Mouse (Mus musculus) MEL (cell line): ENCODE data around the gene Fam204a. TPM values are rescaled to one million over a fixed set of nuclear protein-coding genes. Genes with fewer than 3 reads are reported as not detected.

Experiments used
- DNase-seq: peaks from one replicate; pipeline ENCODE4 v3.0.0; 2011; ENCODE audit warnings: low read depth, low spot score
- H3K27ac ChIP-seq: 2 replicates; pipeline ENCODE4 v1.5.1; 2012; ENCODE audit warnings: low read depth, mild to moderate bottlenecking, control low read depth, low read length, moderate library complexity; ENCODE audit not compliant: control insufficient read depth
- H3K27me3 ChIP-seq, 2 experiments: fragments of 150-350 bp in 1 of 2; sonication (generic) in 1 of 2; 2 replicates each; pipeline ENCODE4 v1.6.1; 2012; ENCODE audit warnings: low read length in 2 of 2, mild to moderate bottlenecking in 2 of 2, improper control_type of control experiment in 1 of 2, moderate library complexity in 1 of 2; ENCODE audit not compliant: insufficient read depth in 2 of 2, control insufficient read depth in 1 of 2
- H3K36me3 ChIP-seq, 2 experiments: 2 replicates each; pipeline ENCODE4 v1.6.1; 2012 to 2014; ENCODE audit warnings: low read length in 2 of 2, improper control_type of control experiment in 1 of 2, inconsistent platforms in 1 of 2, mild to moderate bottlenecking in 1 of 2; ENCODE audit not compliant: insufficient read depth in 2 of 2, control insufficient read depth in 1 of 2
- H3K4me1 ChIP-seq, 2 experiments: fragments of 150-350 bp in 1 of 2; sonication (generic) in 1 of 2; 2 replicates each; pipeline ENCODE4 v1.6.1; 2012; ENCODE audit warnings: low read length in 2 of 2, improper control_type of control experiment in 1 of 2, mild to moderate bottlenecking in 1 of 2; ENCODE audit not compliant: insufficient read depth in 2 of 2, control insufficient read depth in 1 of 2
- H3K4me3 ChIP-seq, 2 experiments: fragments of 150-350 bp in 1 of 2; sonication (generic) in 1 of 2; 2 replicates each; pipeline ENCODE4 v1.5.1; 2012; ENCODE audit warnings: low read depth in 2 of 2, low read length in 2 of 2, mild to moderate bottlenecking in 2 of 2, moderate library complexity in 2 of 2, control low read depth in 1 of 2, improper control_type of control experiment in 1 of 2; ENCODE audit not compliant: control insufficient read depth in 1 of 2, insufficient read depth in 1 of 2
- H3K79me2 ChIP-seq: 2 replicates; pipeline ENCODE4 v1.6.1; 2012; ENCODE audit warnings: mild to moderate bottlenecking, low read length, moderate library complexity; ENCODE audit not compliant: control insufficient read depth, poor library complexity, insufficient read depth
- H3K9ac ChIP-seq: 2 replicates; pipeline ENCODE4 v1.6.1; 2012; ENCODE audit warnings: low read depth, mild to moderate bottlenecking, control low read depth, low read length, moderate library complexity; ENCODE audit not compliant: control insufficient read depth, poor library complexity, severe bottlenecking
- H3K9me3 ChIP-seq: fragments of 150-350 bp; sonication (generic); replicated peaks from 2 replicates; pipeline ENCODE4 v1.6.1; 2012; ENCODE audit warnings: mild to moderate bottlenecking, low read length, improper control_type of control experiment, moderate library complexity; ENCODE audit not compliant: insufficient read depth
- BHLHE40 ChIP-seq: IDR thresholded peaks from 2 replicates; pipeline ENCODE4 v1.6.1; 2012; ENCODE audit warnings: low read depth, mild to moderate bottlenecking, inconsistent platforms, low read length, improper control_type of control experiment, borderline replicate concordance
- E2F4 ChIP-seq: IDR thresholded peaks from 2 replicates; pipeline ENCODE4 v1.6.1; 2011; ENCODE audit warnings: low read depth, low read length, improper control_type of control experiment, borderline replicate concordance
- ELF1 ChIP-seq: IDR thresholded peaks from 2 replicates; pipeline ENCODE4 v1.6.1; 2014; ENCODE audit warnings: low read depth, mild to moderate bottlenecking, inconsistent platforms, low read length, improper control_type of control experiment, moderate library complexity
- EP300 ChIP-seq, 2 experiments: IDR thresholded peaks; 2 replicates each; pipeline ENCODE4 v1.6.1; 2011; ENCODE audit warnings: improper control_type of control experiment in 2 of 2, low read length in 2 of 2, low read depth in 1 of 2, mild to moderate bottlenecking in 1 of 2
- GABPA ChIP-seq: IDR thresholded peaks from 2 replicates; pipeline ENCODE4 v1.6.1; 2012; ENCODE audit warnings: low read depth, mild to moderate bottlenecking, inconsistent platforms, low read length, improper control_type of control experiment, moderate library complexity
- GATA1 ChIP-seq: IDR thresholded peaks from 2 replicates; pipeline ENCODE4 v1.6.1; 2011; ENCODE audit warnings: low read depth, low read length, improper control_type of control experiment
- HCFC1 ChIP-seq: IDR thresholded peaks from 2 replicates; pipeline ENCODE4 v1.6.1; 2012; ENCODE audit warnings: low read depth, mild to moderate bottlenecking, inconsistent platforms, low read length, improper control_type of control experiment, moderate library complexity
- JUND ChIP-seq: IDR thresholded peaks from 2 replicates; pipeline ENCODE4 v1.6.1; 2011; ENCODE audit warnings: low read depth, mild to moderate bottlenecking, improper control_type of control experiment, low read length
- MAZ ChIP-seq: IDR thresholded peaks from 2 replicates; pipeline ENCODE4 v1.6.1; 2012; ENCODE audit warnings: low read depth, mild to moderate bottlenecking, inconsistent platforms, low read length, improper control_type of control experiment
- MXI1 ChIP-seq: IDR thresholded peaks from 2 replicates; pipeline ENCODE4 v1.6.1; 2011; ENCODE audit warnings: mild to moderate bottlenecking, low read depth, low read length, improper control_type of control experiment
- MYC ChIP-seq: IDR thresholded peaks from 2 replicates; pipeline ENCODE4 v1.6.1; 2011; ENCODE audit warnings: low read depth, mild to moderate bottlenecking, low read length, improper control_type of control experiment, moderate library complexity
- NRF1 ChIP-seq: IDR thresholded peaks from 2 replicates; pipeline ENCODE4 v1.6.1; 2014; ENCODE audit warnings: low read depth, mild to moderate bottlenecking, inconsistent platforms, low read length, improper control_type of control experiment, moderate library complexity; ENCODE audit not compliant: poor library complexity, insufficient read depth, severe bottlenecking
- POLR2A ChIP-seq, 2 experiments: IDR thresholded peaks; 2 replicates each; pipeline ENCODE4 v1.6.1; 2011 to 2012; ENCODE audit warnings: low read length in 2 of 2, mild to moderate bottlenecking in 2 of 2, control low read depth in 1 of 2, improper control_type of control experiment in 1 of 2, low read depth in 1 of 2, moderate library complexity in 1 of 2; ENCODE audit not compliant: control insufficient read depth in 1 of 2, insufficient read depth in 1 of 2, poor library complexity in 1 of 2
- POLR2AphosphoS2 ChIP-seq: IDR thresholded peaks from 2 replicates; pipeline ENCODE4 v1.6.1; 2011; ENCODE audit warnings: low read length, improper control_type of control experiment
- SIN3A ChIP-seq: IDR thresholded peaks from 2 replicates; pipeline ENCODE4 v1.6.1; 2012; ENCODE audit warnings: low read length, improper control_type of control experiment, inconsistent platforms
- SMC3 ChIP-seq: IDR thresholded peaks from 2 replicates; pipeline ENCODE4 v1.6.1; 2011; ENCODE audit warnings: low read depth, low read length, improper control_type of control experiment
- TCF12 ChIP-seq: IDR thresholded peaks from 2 replicates; pipeline ENCODE4 v1.6.1; 2014; ENCODE audit warnings: low read depth, mild to moderate bottlenecking, inconsistent platforms, low read length, improper control_type of control experiment, moderate library complexity
- UBTF ChIP-seq: IDR thresholded peaks from 2 replicates; pipeline ENCODE4 v1.6.1; 2012; ENCODE audit warnings: low read depth, mild to moderate bottlenecking, inconsistent platforms, low read length, improper control_type of control experiment, moderate library complexity, borderline replicate concordance; ENCODE audit not compliant: insufficient read depth
- USF1 ChIP-seq: IDR thresholded peaks from 2 replicates; pipeline ENCODE4 v1.6.1; 2014; ENCODE audit warnings: low read depth, mild to moderate bottlenecking, inconsistent platforms, low read length, improper control_type of control experiment, moderate library complexity
- USF2 ChIP-seq, 2 experiments: IDR thresholded peaks; 2 replicates each; pipeline ENCODE4 v1.6.1; 2011 to 2012; ENCODE audit warnings: improper control_type of control experiment in 2 of 2, low read length in 2 of 2, borderline replicate concordance in 1 of 2, inconsistent platforms in 1 of 2, low read depth in 1 of 2, mild to moderate bottlenecking in 1 of 2; ENCODE audit not compliant: insufficient read depth in 1 of 2
- ZKSCAN1 ChIP-seq: IDR thresholded peaks from 2 replicates; pipeline ENCODE4 v1.6.1; 2012; ENCODE audit warnings: low read depth, mild to moderate bottlenecking, inconsistent platforms, low read length, improper control_type of control experiment, moderate library complexity
- ZMIZ1 ChIP-seq: IDR thresholded peaks from 2 replicates; pipeline ENCODE4 v1.6.1; 2012; ENCODE audit warnings: low read depth, mild to moderate bottlenecking, inconsistent platforms, low read length, improper control_type of control experiment, moderate library complexity
- ZNF384 ChIP-seq: IDR thresholded peaks from 2 replicates; pipeline ENCODE4 v1.6.1; 2012; ENCODE audit warnings: low read depth, mild to moderate bottlenecking, inconsistent platforms, low read length, improper control_type of control experiment
- polyA plus RNA-seq, 2 experiments: library from polyadenylated mRNA; stranded (reverse) in 1 of 2; unstranded in 1 of 2; fragments of >175 nt in 1 of 2; fragments of >200 nt in 1 of 2; gene quantifications; 2 replicates each; pipeline versions ENCODE4 v1.2.1 to v1.2.4; 2012; ENCODE audit warnings: low replicate concordance in 2 of 2, low read depth in 1 of 2; ENCODE audit not compliant: insufficient read length in 2 of 2, insufficient read depth in 1 of 2, missing spikeins in 1 of 2
- total RNA-seq: library from RNA; depleted of rRNA; stranded (reverse); fragments of 300-350 nt; gene quantifications from 2 replicates; pipeline ENCODE4 v1.2.3, GENCODE M21; 2012

Gene Fam204a
- total and polyA plus RNA-seq, 3 experiments = 51.2 to 54.0 TPM; not detected in 1

DNA sequence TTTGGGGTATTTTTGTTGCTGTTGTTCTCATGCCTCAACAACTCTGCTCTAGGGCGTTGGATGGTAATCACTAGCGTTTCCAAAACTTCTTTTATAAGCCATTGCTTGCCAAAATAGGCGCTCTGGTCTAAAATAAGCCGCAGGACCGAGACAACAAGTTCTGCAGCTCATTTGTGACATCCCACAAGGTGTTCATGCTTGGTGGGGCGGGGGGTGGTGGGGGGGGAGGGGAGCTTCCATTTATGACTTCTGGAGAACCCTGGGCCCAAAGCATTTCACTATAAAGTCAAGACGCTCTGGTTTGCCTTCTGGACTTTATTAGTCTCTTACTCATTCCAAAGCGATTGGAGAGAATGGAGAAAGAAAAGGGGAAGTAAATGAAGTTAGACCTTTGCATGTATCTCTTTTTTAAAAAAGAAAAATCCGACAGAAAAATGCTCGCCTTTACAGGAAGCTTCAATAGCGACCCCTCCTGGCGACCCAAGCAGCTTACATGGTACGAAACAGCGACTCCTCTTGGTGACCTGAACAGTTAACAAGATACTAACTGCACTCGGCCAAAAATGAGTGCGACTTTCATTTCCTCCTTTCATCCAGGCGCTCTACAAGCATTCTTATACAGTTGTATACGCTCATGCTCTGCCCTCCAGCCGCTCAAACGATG is 65.8 kb downstream of the Fam204a start (continued):
- TF ChIP-seq E2F4 (no peak), POLR2A (IDR thresholded peaks at IDR 0.05; ENCODE audit: control insufficient read depth in 1 of 2, insufficient read depth in 1 of 2, low read depth in 1 of 2, low read length in 2 of 2, poor library complexity in 1 of 2) (no peak), MYC (peak; percentile 78), EP300 (IDR thresholded peaks at IDR 0.05; ENCODE audit: low read depth in 1 of 2, low read length in 2 of 2) (peak; percentile 52 to 58), JUND (peak; percentile 92), MXI1 (peak; percentile 62; the same call in 1 of the 2 replicates), SIN3A (peak; percentile 71), GABPA (no peak)

- Histone ChIP-seq H3K79me2 (no peaks in the 10 kb centered on the region), H3K27me3 (no peaks in the 10 kb centered on the region), H3K27ac (no peak overlapping the region), H3K4me1 (no peaks in the 10 kb centered on the region), H3K36me3 (peaks cover 0 to 8% of the 10 kb centered on the region in 2 experiments; a peak in 2 of 4 replicates), H3K9me3 (no peaks in the 10 kb centered on the region), H3K4me3 (no peak overlapping the region), H3K9ac (no peak overlapping the region)
- DNase-seq = no peak
- TF ChIP-seq SMC3 = no peak
- TF ChIP-seq POLR2A (IDR thresholded peaks at IDR 0.05; ENCODE audit: control insufficient read depth in 1 of 2, insufficient read depth in 1 of 2, low read depth in 1 of 2, low read length in 2 of 2, poor library complexity in 1 of 2) = no peak
- no peak for TF ChIP-seq JUND
- TF ChIP-seq POLR2AphosphoS2 = no peak
- no peak for TF ChIP-seq MAZ
- TF ChIP-seq ELF1 = no peak
- TF ChIP-seq NRF1 = no peak
- TF ChIP-seq UBTF = no peak
- TF ChIP-seq E2F4 = no peak
- no peak for TF ChIP-seq GATA1
- TF ChIP-seq ZKSCAN1 = no peak
- no peak; the same call in 1 of the 2 replicates for TF ChIP-seq SIN3A
These were observed 66.7 kb downstream of the Fam204a start for GRCm38 (mm10) chr19:60159827-60160226.

- no peak for DNase-seq
- Histone ChIP-seq H3K27me3 (no peaks in the 10 kb centered on the region), H3K4me1 (no peaks in the 10 kb centered on the region), H3K4me3 (no peak overlapping the region), H3K36me3 (peaks cover 1 to 4% of the 10 kb centered on the region in 2 experiments; a peak in 2 of 4 replicates), H3K9me3 (no peaks in the 10 kb centered on the region), H3K9ac (no peak overlapping the region), H3K79me2 (no peaks in the 10 kb centered on the region), H3K27ac (no peak overlapping the region)
- TF ChIP-seq USF2 (IDR thresholded peaks at IDR 0.05; ENCODE audit: borderline replicate concordance in 1 of 2, insufficient read depth in 1 of 2, low read depth in 1 of 2, low read length in 2 of 2) = no peak
- no peak for TF ChIP-seq NRF1
- TF ChIP-seq USF1 = no peak
- TF ChIP-seq JUND = no peak
- no peak for TF ChIP-seq POLR2A (IDR thresholded peaks at IDR 0.05; ENCODE audit: control insufficient read depth in 1 of 2, insufficient read depth in 1 of 2, low read depth in 1 of 2, low read length in 2 of 2, poor library complexity in 1 of 2)
- no peak for TF ChIP-seq HCFC1
- TF ChIP-seq ZMIZ1 = no peak
- no peak for TF ChIP-seq TCF12
- no peak for TF ChIP-seq ZNF384
- no peak for TF ChIP-seq BHLHE40
- no peak for TF ChIP-seq MXI1
- no peak for TF ChIP-seq GABPA
- TF ChIP-seq EP300 (IDR thresholded peaks at IDR 0.05; ENCODE audit: low read depth in 1 of 2, low read length in 2 of 2) = no peak
- TF ChIP-seq GATA1 = no peak
- no peak for TF ChIP-seq MAZ
- no peak for TF ChIP-seq E2F4
These were observed 71.2 kb downstream of the Fam204a start for GRCm38 (mm10) chr19:60155266-60155665.
